Mouse (Mus musculus) ZHBTc4 (cell line): Measurements from ENCODE around the gene Phlda3.
A peak's percentile ranks its signal among the peaks of the same experiment; 100 is the strongest.

Source experiments
- DNase-seq: peaks from one replicate; pipeline ENCODE4 v3.0.0-alpha.2; 2011; ENCODE audit warnings: low read depth, low spot score

The Phlda3 gene

DNA sequence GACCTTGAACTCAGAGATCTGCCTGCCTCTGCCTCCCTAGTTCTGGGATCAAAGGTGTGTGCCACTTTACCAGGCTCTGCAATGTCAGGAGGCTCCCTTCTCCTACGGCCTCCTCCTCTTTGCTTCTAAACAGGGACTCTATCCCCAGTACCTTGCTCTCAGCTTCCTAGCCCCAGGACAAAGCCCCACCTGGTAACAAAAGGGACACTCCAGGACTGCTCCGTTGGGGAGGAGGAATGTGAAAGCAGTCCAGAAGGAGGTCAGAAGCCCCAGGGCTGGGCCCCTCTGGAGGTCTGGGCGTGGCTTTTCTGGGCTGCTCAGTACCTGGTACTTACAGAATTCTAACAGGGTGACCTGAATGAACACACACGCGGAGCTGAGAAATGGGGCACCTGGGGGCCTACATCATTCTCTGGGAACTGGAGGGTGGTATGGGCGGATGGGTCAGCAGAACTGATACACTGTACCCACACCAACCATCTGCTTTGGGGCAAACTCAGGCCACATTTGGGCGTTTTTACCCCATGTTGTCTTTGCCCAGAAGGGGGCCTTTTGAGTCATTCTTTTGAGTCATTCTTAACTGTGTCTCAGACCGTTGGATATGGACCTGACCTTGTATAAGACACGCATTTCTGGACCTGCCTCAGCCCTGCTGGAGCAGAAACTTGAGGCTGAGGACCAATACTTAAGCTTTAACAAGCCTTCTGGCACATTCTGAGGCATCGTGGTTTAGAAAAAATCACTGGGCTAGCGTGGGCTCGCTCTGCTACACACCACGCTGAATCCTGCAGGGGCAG, 26.4 kb downstream of the Phlda3 start:
- DNase-seq = peak; percentile 92

DNA sequence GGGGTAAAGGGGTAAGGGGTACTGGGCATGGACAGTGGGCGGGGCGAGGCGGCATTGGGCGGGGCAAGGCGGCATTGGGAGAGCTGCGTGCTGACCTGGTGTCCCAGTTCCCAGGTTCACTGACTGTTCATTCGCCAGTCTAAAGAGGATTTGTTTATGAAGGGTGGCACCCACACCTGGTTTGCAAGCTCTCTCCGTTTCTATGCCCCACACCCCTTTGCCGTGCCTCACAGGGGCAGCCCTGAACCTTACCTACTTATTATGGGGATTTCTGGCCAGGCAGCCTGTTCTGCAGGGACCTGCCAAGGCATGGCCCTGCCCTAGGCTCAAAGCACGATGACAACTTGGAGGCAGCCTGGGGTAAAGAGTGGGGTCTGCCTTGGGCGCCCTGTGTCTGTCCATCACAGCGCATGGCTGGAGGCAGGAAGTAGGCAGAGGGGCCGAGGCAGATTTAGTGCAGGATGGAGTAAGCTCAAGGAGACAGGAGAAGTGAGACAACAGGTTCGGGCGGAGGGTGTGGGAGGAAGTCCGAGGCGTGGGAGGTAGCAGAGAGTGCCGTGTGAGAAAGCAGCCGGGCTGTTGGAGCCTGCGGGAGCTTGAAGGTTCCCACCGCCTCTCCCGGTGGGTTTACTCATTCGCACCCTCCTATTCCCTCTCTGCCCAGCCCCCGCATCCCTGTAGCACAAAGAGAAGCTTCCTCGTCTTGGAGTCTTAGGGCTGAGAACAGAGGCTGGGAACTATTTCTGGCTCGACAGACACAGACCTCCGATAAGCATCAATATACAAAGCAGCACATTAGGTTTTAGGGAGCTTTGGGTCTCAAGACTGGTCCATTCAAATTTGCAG, 27.7 kb downstream of the Phlda3 start:
- DNase-seq = no peak

DNA sequence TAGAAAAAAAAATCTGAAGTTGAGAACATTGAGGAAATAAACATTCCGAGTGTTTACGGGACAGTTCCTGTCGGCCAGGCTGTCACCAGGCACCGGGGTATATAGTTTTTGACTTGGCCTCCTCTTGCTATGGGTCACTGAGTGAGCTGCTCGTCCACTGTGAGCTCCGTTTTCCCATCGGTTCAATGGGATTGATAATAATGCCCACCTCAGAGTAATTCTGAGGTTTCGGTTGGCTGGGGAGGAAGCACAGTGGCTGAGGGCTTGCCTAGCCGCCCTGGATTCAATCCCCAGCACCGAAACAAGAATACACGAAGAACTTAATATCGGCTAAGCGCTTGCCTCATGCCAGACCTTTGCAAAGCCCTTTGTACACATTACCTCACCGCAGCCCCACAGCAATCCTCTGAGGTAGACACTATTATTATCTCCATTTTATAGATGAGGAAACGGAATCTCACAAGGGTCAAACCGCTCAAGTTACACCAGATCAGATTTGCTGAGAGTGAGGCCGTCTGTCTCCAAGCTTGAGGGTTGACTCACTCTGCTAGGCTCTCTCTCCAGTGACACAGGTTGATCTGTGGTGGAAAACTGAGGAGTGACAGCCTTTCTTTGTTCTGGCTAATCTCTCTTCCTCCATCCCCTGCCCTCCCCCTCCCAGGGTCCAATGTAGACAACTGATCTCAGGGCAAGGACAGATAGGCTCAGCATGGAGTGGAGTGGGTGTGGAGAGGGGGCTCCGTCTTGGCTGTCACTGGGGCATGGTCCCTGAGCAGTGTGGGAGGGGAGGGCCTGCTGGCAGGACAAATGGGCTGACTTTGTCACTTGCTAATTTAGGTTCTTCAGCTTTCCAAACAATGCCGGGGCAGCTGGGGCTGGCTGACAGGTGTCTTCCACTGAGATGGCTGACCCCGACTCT, 28.6 kb downstream of the Phlda3 start:
- DNase-seq = peak; percentile 54

DNA sequence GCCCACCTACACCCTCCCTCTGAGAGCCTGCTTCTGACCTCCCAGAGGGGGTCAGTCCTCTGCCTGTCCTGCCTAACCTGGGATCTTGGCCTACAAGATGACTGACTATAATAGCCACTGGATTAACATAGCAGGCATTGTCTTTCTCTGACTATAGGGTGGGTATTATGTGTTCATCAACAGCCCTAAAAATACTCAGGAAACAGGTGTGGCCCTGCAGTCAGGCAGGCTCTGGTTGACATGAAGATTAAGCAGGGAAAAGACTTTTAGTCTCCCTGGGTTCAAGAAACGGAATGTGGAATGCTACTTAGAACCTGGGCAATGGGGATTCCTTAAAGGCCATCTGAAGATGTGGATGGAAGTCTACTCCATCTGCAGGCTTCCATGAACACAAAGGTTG, 32.6 kb downstream of the Phlda3 start:
- DNase-seq = no peak

DNA sequence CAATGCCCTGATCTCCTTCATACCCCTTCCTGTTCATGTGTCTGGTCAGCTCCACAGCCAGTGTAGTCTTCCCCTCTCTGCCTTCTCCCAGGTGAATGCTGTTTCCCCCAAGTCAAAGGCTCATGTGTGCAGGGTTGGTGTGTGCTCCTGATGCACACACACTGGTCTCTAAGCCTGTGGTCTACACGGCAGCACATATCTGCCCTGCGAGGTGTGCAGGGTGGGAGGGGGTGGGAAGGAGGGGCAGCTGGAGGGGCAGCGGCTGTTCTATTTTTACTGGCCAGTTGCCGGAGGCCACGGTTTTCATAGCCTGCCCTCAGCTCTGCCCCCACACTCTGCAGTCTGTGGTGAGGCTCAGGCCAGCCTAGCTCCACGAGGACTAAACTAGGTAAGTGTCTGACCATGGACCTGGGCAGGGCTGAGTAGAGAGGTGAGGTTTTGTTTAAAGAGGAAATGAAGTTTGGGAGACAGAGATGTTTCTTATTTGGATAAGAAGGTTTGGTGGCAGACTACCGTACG, 33.2 kb downstream of the Phlda3 start:
- DNase-seq = no peak

DNA sequence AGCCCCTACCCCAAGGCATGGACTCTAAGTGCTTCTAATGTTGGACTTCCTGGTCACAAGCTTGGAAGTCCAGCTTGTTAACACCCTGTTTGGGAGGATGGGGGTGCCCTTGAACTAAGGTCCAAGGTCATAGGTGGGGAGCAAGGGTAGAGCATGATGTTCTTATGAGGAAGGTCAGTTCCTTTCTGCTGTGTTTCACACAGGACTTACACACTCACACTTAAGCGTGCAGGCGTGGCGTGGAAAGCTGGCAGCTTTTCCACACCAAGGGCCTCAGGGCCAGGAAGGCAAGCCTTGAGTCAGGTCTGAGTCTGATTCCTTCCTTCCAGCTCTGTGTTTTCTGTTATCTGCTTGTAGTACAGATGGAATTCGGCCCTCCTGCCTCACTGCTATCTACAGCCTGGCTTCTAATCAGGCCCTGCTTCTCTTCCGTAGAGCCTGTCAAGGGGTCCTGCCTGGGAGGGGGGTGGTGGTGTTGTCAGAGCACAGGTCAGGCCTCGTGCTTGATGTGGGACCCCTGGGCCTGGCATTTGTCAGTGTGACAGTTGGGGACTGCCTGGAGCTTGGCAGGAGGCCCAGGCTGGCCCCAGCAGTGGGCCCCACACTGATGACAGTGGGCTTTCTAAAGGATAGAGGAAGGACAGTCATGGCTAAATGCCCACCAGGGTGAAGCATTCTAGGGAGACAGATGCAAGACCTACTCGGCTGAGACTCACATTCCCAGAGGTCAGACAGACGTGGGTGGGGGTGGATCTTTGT, 34.5 kb downstream of the Phlda3 start:
- DNase-seq = no peak

DNA sequence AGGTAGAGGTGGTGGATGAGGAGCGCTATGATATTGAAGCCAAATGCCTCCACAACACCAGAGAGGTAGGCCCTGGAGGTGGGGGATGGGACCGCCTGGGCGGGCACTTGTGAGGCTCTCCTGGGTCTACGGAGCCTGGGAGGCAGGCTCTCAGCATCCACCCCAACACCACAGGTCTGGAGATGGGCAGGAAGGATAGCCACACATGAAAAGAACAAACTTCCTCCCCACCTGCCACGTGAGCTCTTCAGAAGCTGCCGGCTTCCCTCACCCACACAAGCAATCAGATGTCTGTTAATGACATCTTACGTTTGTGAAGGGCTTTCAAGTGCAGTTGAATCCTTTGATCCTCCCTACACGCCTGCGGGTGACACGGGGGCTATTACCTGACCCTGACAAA, 41.6 kb downstream of the Phlda3 start:
- DNase-seq = peak; percentile 60

DNA sequence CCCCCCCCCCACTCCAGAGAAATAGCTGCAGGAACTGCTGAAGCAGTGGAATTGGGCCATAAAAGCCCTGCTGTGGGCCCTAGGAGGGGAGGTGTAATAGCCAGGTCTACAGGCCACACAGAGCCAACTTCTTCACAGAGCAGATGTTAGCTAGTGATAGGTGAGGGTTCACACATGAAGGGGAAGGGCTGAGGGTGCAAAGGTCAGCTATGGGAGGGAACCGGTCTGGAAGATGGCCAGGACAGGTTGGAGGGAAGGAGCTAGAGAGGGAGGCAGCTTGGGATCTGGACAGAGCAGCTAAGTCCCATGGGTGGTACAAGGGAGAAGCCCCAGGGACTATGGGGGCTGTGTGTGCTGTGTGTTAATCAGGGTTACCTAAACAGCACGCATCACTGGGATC, 44.3 kb downstream of the Phlda3 start:
- DNase-seq = no peak

DNA sequence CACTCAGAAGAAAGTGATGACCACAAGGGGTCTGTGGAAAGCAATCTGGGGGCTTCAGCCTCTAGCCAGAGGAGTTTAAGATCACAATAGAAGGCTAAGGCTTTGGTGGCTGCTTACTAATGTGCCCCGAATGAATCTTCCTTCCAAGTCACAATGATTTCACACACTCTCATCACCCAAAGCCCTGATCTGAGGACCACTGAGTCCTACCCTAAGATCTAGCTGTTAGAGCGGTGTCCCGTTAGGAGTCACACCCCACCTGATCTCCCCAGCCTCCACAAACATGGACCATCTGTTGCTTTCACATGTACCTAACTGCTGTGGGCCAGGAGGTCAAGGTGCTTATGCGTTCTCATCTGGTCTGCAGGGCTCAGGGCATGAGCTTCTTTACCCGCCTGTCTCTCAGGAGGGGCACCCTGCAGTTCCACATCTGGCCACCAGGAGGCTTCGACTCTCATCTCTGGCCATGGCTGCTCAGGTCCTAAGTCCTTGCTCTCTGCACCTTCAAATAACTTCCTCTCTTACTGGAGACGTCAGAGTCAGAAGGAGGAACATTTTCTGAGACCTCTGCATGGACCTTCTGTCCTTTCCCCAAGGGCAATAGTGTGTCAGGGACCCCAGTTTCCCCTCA, 45.2 kb downstream of the Phlda3 start:
- DNase-seq = peak; percentile 88

DNA sequence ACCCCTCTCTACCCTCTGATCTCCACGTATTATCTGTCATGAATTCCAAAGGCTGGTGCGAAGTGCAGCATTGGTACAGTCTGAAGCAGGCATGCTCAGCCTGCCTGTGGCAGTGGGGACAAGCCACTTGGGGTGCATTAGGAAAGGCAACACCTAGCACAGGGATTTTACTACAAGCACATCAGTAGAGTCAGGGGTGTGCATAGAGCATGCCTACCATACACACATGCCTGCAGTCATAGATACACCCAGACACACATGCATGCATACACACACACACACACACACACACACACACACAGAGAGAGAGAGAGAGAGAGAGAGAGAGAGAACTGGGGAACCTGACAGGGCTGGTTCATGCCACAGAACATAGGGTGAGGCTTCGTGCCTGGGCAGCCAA, 46.3 kb downstream of the Phlda3 start:
- no peak for DNase-seq

DNA sequence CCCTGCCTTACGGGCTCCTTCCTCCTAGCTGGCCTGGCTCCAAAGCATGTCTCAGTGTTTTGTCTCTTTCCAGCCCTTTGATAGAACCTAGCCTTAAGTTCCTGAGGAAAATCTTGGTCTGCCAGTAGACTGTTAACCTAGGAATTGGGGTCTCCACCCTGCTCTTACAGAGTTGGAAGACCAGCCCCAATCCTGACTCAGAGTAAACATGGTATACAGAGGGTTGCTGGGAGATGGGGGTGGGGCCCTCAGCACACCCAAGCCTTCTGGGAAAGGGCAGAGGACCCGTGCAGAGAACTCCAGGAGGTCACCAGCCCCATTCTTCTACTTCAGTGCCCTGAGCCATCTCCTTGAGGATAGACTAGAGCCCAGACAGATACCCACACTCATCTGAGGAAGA, 46.7 kb downstream of the Phlda3 start:
- peak; percentile 58 for DNase-seq

DNA sequence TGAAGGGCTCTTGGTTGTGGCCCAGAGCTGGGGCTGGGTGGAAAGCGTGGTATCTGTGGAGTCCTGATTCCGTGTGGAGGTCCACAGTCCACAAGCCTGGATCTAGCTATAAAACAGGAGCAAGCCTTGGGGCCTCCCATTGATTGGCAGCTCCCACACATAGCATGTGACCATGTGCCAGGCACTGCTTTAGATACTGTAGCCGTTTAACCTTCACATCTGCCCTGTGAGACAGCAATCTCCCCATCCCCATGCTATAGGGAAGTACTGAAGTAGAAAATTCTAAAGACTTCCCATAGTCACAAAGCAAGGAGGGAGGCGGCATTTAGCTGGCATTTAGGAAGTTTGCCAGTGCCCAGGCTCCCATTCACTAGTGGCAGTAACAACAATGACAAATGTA, 47.2 kb downstream of the Phlda3 start:
- no peak for DNase-seq

DNA sequence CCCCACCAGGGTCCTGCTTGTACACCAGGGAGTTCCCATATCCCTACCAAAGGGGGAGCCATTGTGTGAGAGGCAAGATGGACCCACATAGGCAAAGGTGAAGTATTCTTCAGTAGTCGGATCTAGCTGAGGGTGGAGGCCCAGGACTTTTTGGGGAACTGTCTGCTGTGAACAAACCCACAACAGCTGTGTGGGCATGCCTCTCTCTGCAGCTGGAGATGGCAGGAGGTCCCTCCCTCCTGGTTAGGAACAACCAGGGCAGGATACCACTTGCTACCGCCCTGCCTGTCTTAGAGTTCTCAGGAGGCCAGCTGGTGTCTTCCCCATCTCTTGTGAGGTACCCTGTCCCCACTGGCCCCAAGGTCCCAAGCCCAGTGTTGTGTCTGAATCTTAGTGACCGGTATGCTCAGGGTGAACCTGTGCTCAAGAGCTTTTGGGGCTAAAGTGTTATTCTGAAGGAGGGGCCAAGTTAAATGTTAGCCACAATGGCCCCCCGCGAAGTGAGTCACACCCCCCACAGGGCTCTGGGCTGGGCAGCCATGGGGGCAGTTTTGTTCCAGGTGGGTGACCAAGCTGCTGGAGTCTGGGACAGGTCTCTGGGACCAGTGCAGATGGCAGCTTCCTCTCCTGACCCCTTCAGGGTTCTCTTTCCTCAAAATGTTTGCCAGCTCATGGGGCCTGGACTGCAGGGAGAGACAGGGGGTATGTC, 47.9 kb downstream of the Phlda3 start:
- DNase-seq = no peak

DNA sequence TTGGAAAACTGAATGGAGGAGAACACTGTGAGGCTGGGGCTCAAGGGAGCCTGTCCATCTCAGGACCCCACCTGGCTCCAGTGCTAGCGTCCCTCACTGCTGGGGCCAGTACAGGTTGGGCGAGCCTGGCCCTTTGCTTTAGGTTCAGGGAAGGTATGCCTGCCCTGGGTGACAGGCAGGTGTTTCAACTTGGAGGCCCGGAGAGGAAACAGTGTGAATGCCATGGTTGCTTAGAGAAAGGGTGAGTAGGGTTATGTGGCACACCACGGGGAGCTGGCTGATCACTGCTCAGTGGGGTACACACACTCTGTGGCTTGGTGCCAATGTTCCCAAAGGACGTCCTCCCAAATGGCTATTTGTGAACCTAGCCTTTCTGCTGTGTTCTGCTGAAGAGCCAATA, 48.6 kb downstream of the Phlda3 start:
- DNase-seq = no peak

DNA sequence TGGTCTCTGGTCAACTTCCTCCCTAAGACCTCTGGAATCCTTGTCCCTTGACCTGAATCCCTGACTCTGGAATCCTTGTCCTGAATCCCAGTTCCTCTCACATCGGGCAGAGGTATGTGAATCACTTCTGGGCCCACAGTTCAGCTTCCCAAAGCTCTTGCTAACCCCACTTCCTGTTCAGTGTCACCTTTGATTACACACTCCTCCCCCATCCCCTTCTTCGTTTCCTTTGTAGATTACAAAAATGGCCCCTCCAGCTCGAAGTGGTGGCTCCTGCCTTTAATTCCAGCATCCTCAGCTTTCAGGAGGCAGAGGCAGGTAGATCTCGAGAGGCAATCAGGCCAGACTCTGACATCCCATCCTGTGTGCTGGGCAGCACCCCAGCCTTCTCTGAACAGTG, 51.7 kb downstream of the Phlda3 start:
- DNase-seq = no peak

DNA sequence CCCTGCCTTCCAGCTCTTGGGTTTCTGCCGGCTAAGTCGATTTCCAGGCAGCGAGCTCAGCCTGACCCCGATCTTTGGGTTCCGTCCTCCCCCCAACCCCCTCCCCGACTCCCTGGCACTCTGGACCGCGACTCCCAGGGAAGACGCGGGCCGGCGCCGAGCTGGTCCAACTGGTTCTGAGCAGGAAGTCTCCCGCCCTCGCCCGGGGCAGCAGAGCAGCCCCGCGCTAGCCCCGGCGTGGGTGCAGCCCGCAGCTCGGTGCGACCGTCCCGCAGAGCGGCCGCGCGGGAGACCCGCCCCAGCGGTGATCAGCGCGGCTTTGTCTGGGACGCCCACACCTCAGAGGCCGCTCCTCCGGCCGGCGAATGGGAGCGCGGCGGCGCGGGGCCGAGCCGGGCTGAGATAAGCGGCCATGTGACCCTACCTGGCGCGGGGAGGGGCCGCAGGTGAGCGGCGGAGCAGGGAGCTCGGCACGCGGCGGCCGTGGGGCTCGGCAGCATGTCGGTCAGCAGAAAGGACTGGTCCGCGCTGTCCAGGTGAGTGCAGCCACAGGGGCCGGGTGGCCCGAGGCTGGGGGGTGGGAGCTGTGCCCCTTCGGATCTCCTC, 52.7 kb downstream of the Phlda3 start, which contains the start of gene Lad1:
Gene Lad1, plus strand, starts transcription at position 118 of the 606 bp plus-strand sequence.
- peak; percentile 64 for DNase-seq
